Mouse (Mus musculus) left cerebral cortex, postnatal 10 days (tissue): ENCODE results near the gene Unc79. TPM values are rescaled to one million over a fixed set of nuclear protein-coding genes. Genes with fewer than 3 reads are reported as not detected.

Experiments
- DNase-seq, 2 experiments: peaks; one replicate each; pipeline ENCODE4 v3.0.0; 2021 to 2022; ENCODE audit warnings: low spot score in 2 of 2, mixed read lengths in 1 of 2; ENCODE audit errors: extremely low spot score in 1 of 2
- intact Hi-C: fragments of 180-260 bp; cut with DNase I; formaldehyde crosslinking; loops from one replicate; pipeline ENCODE4 v1.15.1; 2025
- total RNA-seq, 2 experiments: library from RNA; stranded (reverse); gene quantifications; 2 replicates each; pipeline ENCODE4 v1.2.3; 2021

The Unc79 gene
- total RNA-seq, 2 experiments from 2014 or later, result 37.3 to 38.9 TPM

GRCm38 (mm10) chr12:103160721-103161120 is 212.1 kb downstream of the Unc79 start:
- DNase-seq, result no peak
- intact Hi-C loops, result no loop called here

- DNase-seq, result no peak
- intact Hi-C loops, result no loop called here
These were observed 214.9 kb downstream of the Unc79 start for GRCm38 (mm10) chr12:103163596-103163995.

GRCm38 (mm10) chr12:103164101-103165030 is 215.7 kb downstream of the Unc79 start:
- intact Hi-C loops, result no loop called here
- DNase-seq, result no peak

GRCm38 (mm10) chr12:103168892-103169291 is 220.2 kb downstream of the Unc79 start:
- intact Hi-C loops, result no loop called here
- DNase-seq, result no peak

GRCm38 (mm10) chr12:103183057-103183456 is 234.4 kb downstream of the Unc79 start:
- DNase-seq, result no peak
- intact Hi-C loops, result no loop called here

GRCm38 (mm10) chr12:103187020-103187419 is 238.4 kb downstream of the Unc79 start:
- intact Hi-C loops, result no loop called here
- DNase-seq, result no peak

GRCm38 (mm10) chr12:103188223-103188622 is 239.6 kb downstream of the Unc79 start:
- DNase-seq, result no peak
- intact Hi-C loops, result no loop called here

- intact Hi-C loops, result no loop called here
These were observed 241.1 kb downstream of the Unc79 start for GRCm38 (mm10) chr12:103189771-103190170.

GRCm38 (mm10) chr12:103192996-103193395 is 244.3 kb downstream of the Unc79 start:
- intact Hi-C loops, result no loop called here
- no peak for DNase-seq

More at GRCm38 (mm10) chr12:103189771-103190170, 241.1 kb downstream of the Unc79 start:
- DNase-seq, result peak; percentile 56 to 59

- intact Hi-C loops, result no loop called here
- DNase-seq, result peak in 1 of 2 experiments; percentile 54
These were observed 254.2 kb downstream of the Unc79 start for GRCm38 (mm10) chr12:103202592-103203544.

- intact Hi-C loops, result no loop called here
- DNase-seq, result no peak
These were observed 256.9 kb downstream of the Unc79 start for GRCm38 (mm10) chr12:103205561-103205960.

GRCm38 (mm10) chr12:103209581-103209980 is 260.9 kb downstream of the Unc79 start:
- no peak for DNase-seq
- intact Hi-C loops, result no loop called here

GRCm38 (mm10) chr12:103211078-103211477 is 262.4 kb downstream of the Unc79 start:
- intact Hi-C loops, result no loop called here
- no peak for DNase-seq

- intact Hi-C loops, result no loop called here
- DNase-seq, result no peak
These were observed 264.9 kb downstream of the Unc79 start for GRCm38 (mm10) chr12:103213591-103213990.

GRCm38 (mm10) chr12:103214270-103214669 is 265.6 kb downstream of the Unc79 start:
- intact Hi-C loops, result no loop called here
- DNase-seq, result peak in 1 of 2 experiments; percentile 23

GRCm38 (mm10) chr12:103214797-103215196 is 266.1 kb downstream of the Unc79 start:
- intact Hi-C loops, result no loop called here
- no peak for DNase-seq

GRCm38 (mm10) chr12:103215877-103216610 is 267.4 kb downstream of the Unc79 start:
- intact Hi-C loops, result no loop called here
- no peak for DNase-seq

GRCm38 (mm10) chr12:103223671-103224070 is 275.0 kb downstream of the Unc79 start:
- no peak for DNase-seq
- intact Hi-C loops, result no loop called here

GRCm38 (mm10) chr12:103226121-103226520 is 277.5 kb downstream of the Unc79 start:
- no peak for DNase-seq
- intact Hi-C loops, result no loop called here
